Mouse (Mus musculus) kidney, adult 9 months (tissue): ENCODE measurements at regions not wholly inside any gene's neighbourhood (a gene's known extent, or its start where the extent isn't known, plus 50 kb on each side); places are given as distances from the start of the nearest gene placed in this dataset.

Experiments
- DNase-seq: peaks from one replicate; pipeline ENCODE4 v3.0.0; 2022

GRCm38 (mm10) chr9:51525906-51526305 is 197.2 kb upstream of the 1810046K07Rik start:
- no peak for DNase-seq

GRCm38 (mm10) chr9:51538894-51539293 is 210.2 kb upstream of the 1810046K07Rik start:
- DNase-seq: no peak

GRCm38 (mm10) chr9:51541940-51542339 is 213.2 kb upstream of the 1810046K07Rik start:
- DNase-seq: no peak

- DNase-seq: no peak
Observed at GRCm38 (mm10) chr9:51572040-51572439, 193.1 kb upstream of the Arhgap20 start.

- DNase-seq: no peak
Observed at GRCm38 (mm10) chr9:51581601-51582000, 183.5 kb upstream of the Arhgap20 start.

- no peak for DNase-seq
Observed at GRCm38 (mm10) chr9:51593707-51594106, 171.4 kb upstream of the Arhgap20 start.

- DNase-seq: no peak
Observed at GRCm38 (mm10) chr9:51598706-51599105, 166.4 kb upstream of the Arhgap20 start.

- no peak for DNase-seq
Observed at GRCm38 (mm10) chr9:51608158-51608557, 157.0 kb upstream of the Arhgap20 start.

GRCm38 (mm10) chr9:51608697-51609456 is 156.3 kb upstream of the Arhgap20 start:
- DNase-seq: no peak

GRCm38 (mm10) chr9:51626156-51626555 is 139.0 kb upstream of the Arhgap20 start:
- no peak for DNase-seq

GRCm38 (mm10) chr9:51636097-51636496 is 129.0 kb upstream of the Arhgap20 start:
- DNase-seq: no peak

GRCm38 (mm10) chr9:51636559-51637127 is 128.5 kb upstream of the Arhgap20 start:
- no peak for DNase-seq

- DNase-seq: no peak
Observed at GRCm38 (mm10) chr9:51637131-51637920, 127.8 kb upstream of the Arhgap20 start.

GRCm38 (mm10) chr9:51641706-51642105 is 123.4 kb upstream of the Arhgap20 start:
- no peak for DNase-seq

GRCm38 (mm10) chr9:51645426-51645825 is 119.7 kb upstream of the Arhgap20 start:
- DNase-seq: no peak

GRCm38 (mm10) chr9:51653376-51654292 is 111.5 kb upstream of the Arhgap20 start:
- DNase-seq: no peak

- no peak for DNase-seq
Observed at GRCm38 (mm10) chr9:51654645-51655044, 110.5 kb upstream of the Arhgap20 start.

- DNase-seq: no peak
Observed at GRCm38 (mm10) chr9:51657796-51658195, 107.3 kb upstream of the Arhgap20 start.

- no peak for DNase-seq
Observed at GRCm38 (mm10) chr9:51660908-51661874, 103.9 kb upstream of the Arhgap20 start.

- no peak for DNase-seq
Observed at GRCm38 (mm10) chr9:51661911-51662310, 103.2 kb upstream of the Arhgap20 start.

GRCm38 (mm10) chr9:51664353-51664752 is 100.8 kb upstream of the Arhgap20 start:
- DNase-seq: no peak
